Mouse (Mus musculus) layer of hippocampus, adult 2 months (tissue): ENCODE results near the gene Trim71. TPM values are rescaled to one million over a fixed set of nuclear protein-coding genes. Genes with fewer than 3 reads are reported as not detected.

Experiments
- DNase-seq, 2 experiments: peaks; one replicate each; pipeline ENCODE4 v3.0.0; 2022; ENCODE audit warnings: low spot score in 2 of 2
- H3K27ac ChIP-seq: fragments of 200-600 bp; 2 replicates; pipeline ENCODE4 v1.8.1; 2022
- H3K4me3 ChIP-seq: fragments of 200-600 bp; 2 replicates; pipeline ENCODE4 v1.8.1; 2022; ENCODE audit warnings: mild to moderate bottlenecking
- CTCF ChIP-seq: fragments of 200-600 bp; conservative IDR thresholded peaks from 2 replicates; pipeline ENCODE4 v1.8.1; 2022; ENCODE audit warnings: antibody characterized with exemption, mild to moderate bottlenecking, moderate library complexity
- total RNA-seq, 2 experiments: library from RNA; stranded (reverse); gene quantifications; 2 replicates each; pipeline ENCODE4 v1.2.3; 2021

Gene Trim71
- total RNA-seq, 2 experiments from 2014 or later = 1.3 to 1.4 TPM

GRCm38 (mm10) chr9:114550033-114550432 lies 14.1 kb downstream of the Trim71 start:
- H3K27ac ChIP-seq = no peak overlapping the region
- H3K4me3 ChIP-seq = no peak overlapping the region
- DNase-seq = no peak
- TF ChIP-seq CTCF = no peak

GRCm38 (mm10) chr9:114549117-114549516 lies 15.1 kb downstream of the Trim71 start:
- H3K4me3 ChIP-seq = no peak overlapping the region
- no peak for DNase-seq
- no peak for TF ChIP-seq CTCF
- H3K27ac ChIP-seq = no peak overlapping the region

GRCm38 (mm10) chr9:114548496-114548895 lies 15.7 kb downstream of the Trim71 start:
- no peak for DNase-seq
- Histone ChIP-seq H3K27ac (no peak overlapping the region), H3K4me3 (no peak overlapping the region)
- no peak for TF ChIP-seq CTCF

- no peak for DNase-seq
- no peak for TF ChIP-seq CTCF
- no peak overlapping the region for H3K27ac ChIP-seq
- no peak overlapping the region for H3K4me3 ChIP-seq
These were observed 16.5 kb downstream of the Trim71 start for GRCm38 (mm10) chr9:114547643-114548077.

- no peak overlapping the region for H3K27ac ChIP-seq
These were observed 17.4 kb downstream of the Trim71 start for GRCm38 (mm10) chr9:114546765-114547164.

GRCm38 (mm10) chr9:114544754-114545393 lies 19.3 kb downstream of the Trim71 start:
- TF ChIP-seq CTCF = no peak
- no peak overlapping the region for H3K27ac ChIP-seq
- no peak for DNase-seq
- H3K4me3 ChIP-seq = no peak overlapping the region

More at GRCm38 (mm10) chr9:114546765-114547164, 17.4 kb downstream of the Trim71 start:
- no peak overlapping the region for H3K4me3 ChIP-seq
- TF ChIP-seq CTCF = no peak
- no peak for DNase-seq

- no peak overlapping the region for H3K27ac ChIP-seq
- no peak for DNase-seq
- no peak overlapping the region for H3K4me3 ChIP-seq
- TF ChIP-seq CTCF = no peak
These were observed 20.1 kb downstream of the Trim71 start for GRCm38 (mm10) chr9:114543882-114544753.

- Histone ChIP-seq H3K4me3 (no peak overlapping the region), H3K27ac (no peak overlapping the region)
- TF ChIP-seq CTCF = no peak
- no peak for DNase-seq
These were observed 22.9 kb downstream of the Trim71 start for GRCm38 (mm10) chr9:114541279-114541741.

- Histone ChIP-seq H3K27ac (no peak overlapping the region), H3K4me3 (no peak overlapping the region)
- no peak for DNase-seq
- no peak for TF ChIP-seq CTCF
These were observed 25.1 kb downstream of the Trim71 start for GRCm38 (mm10) chr9:114538996-114539563.

GRCm38 (mm10) chr9:114536628-114537027 lies 27.5 kb downstream of the Trim71 start:
- no peak for TF ChIP-seq CTCF
- no peak overlapping the region for H3K27ac ChIP-seq
- no peak overlapping the region for H3K4me3 ChIP-seq
- DNase-seq = no peak

GRCm38 (mm10) chr9:114534747-114535517 lies 29.2 kb downstream of the Trim71 start:
- H3K4me3 ChIP-seq = no peak overlapping the region
- DNase-seq = peak in 1 of 2 experiments; percentile 22
- H3K27ac ChIP-seq = no peak overlapping the region
- peak; percentile 33 for TF ChIP-seq CTCF

- H3K27ac ChIP-seq = no peak overlapping the region
- no peak for DNase-seq
- no peak for TF ChIP-seq CTCF
- H3K4me3 ChIP-seq = no peak overlapping the region
These were observed 30.3 kb downstream of the Trim71 start for GRCm38 (mm10) chr9:114533848-114534247.
